Mouse (Mus musculus) cerebellum, postnatal 25 days (tissue): ENCODE results near the gene 2510009E07Rik.

Source experiments
- DNase-seq, 2 experiments: peaks; one replicate each; pipeline ENCODE4 v3.0.0; 2021; ENCODE audit warnings: mixed read lengths in 2 of 2

The 2510009E07Rik gene

GRCm38 (mm10) chr16:21694463-21695241 lies at the start of gene 2510009E07Rik:
Gene 2510009E07Rik (minus strand): TSS chr16:21694665.
- peak; percentile 93 to 96 for DNase-seq

- no peak for DNase-seq
Measured at GRCm38 (mm10) chr16:21743401-21743800, 48.9 kb upstream of the 2510009E07Rik start.

GRCm38 (mm10) chr16:21742898-21743297 lies 48.4 kb upstream of the 2510009E07Rik start:
- no peak for DNase-seq

- DNase-seq, result no peak
Measured at GRCm38 (mm10) chr16:21742191-21742870, 47.9 kb upstream of the 2510009E07Rik start.

- no peak for DNase-seq
Measured at GRCm38 (mm10) chr16:21741542-21741941, 47.1 kb upstream of the 2510009E07Rik start.

- DNase-seq, result no peak
Measured at GRCm38 (mm10) chr16:21735638-21736037, 41.2 kb upstream of the 2510009E07Rik start.

GRCm38 (mm10) chr16:21727897-21728364 lies 33.5 kb upstream of the 2510009E07Rik start:
- DNase-seq, result peak; percentile 69 to 84

- no peak for DNase-seq
Measured at GRCm38 (mm10) chr16:21727421-21727820, 33.0 kb upstream of the 2510009E07Rik start.

GRCm38 (mm10) chr16:21724261-21724660 lies 29.8 kb upstream of the 2510009E07Rik start:
- DNase-seq, result no peak

GRCm38 (mm10) chr16:21719770-21720169 lies 25.3 kb upstream of the 2510009E07Rik start:
- DNase-seq, result no peak

- no peak for DNase-seq
Measured at GRCm38 (mm10) chr16:21714516-21714915, 20.1 kb upstream of the 2510009E07Rik start.

GRCm38 (mm10) chr16:21710321-21710720 lies 15.9 kb upstream of the 2510009E07Rik start:
- DNase-seq, result no peak

- DNase-seq, result no peak
Measured at GRCm38 (mm10) chr16:21704691-21705090, 10.2 kb upstream of the 2510009E07Rik start.

GRCm38 (mm10) chr16:21702314-21702690 lies 7.8 kb upstream of the 2510009E07Rik start:
- DNase-seq, result no peak

- DNase-seq, result no peak
Measured at GRCm38 (mm10) chr16:21701611-21702313, 7.3 kb upstream of the 2510009E07Rik start.

- no peak for DNase-seq
Measured at GRCm38 (mm10) chr16:21698136-21698535, 3.7 kb upstream of the 2510009E07Rik start.

- DNase-seq, result no peak
Measured at GRCm38 (mm10) chr16:21696946-21697345, 2.5 kb upstream of the 2510009E07Rik start.

- peak; percentile 60 to 63 for DNase-seq
Measured at GRCm38 (mm10) chr16:21695242-21695578, 745 bp upstream of the 2510009E07Rik start.

GRCm38 (mm10) chr16:21693981-21694462 lies 443 bp downstream of the 2510009E07Rik start:
- DNase-seq, result peak; percentile 88 to 92

- no peak for DNase-seq
Measured at GRCm38 (mm10) chr16:21690216-21690755, 4.2 kb downstream of the 2510009E07Rik start.

- no peak for DNase-seq
Measured at GRCm38 (mm10) chr16:21689141-21689540, 5.3 kb downstream of the 2510009E07Rik start.

- DNase-seq, result no peak
Measured at GRCm38 (mm10) chr16:21687406-21687805, 7.1 kb downstream of the 2510009E07Rik start.

- peak in 1 of 2 experiments; percentile 40 for DNase-seq
Measured at GRCm38 (mm10) chr16:21676791-21677190, 17.7 kb downstream of the 2510009E07Rik start.
